Mouse (Mus musculus): ENCODE data around the gene Usp3. TPM values are rescaled to one million over a fixed set of nuclear protein-coding genes. Genes with fewer than 3 reads are reported as not detected.

The Usp3 gene
- 10 to 100 TPM; 31.2 to 38.7 TPM for total RNA-seq (2021)
- long read RNA-seq, experiment 1, full-length matches to known transcripts: 12 of 26 reads
- long read RNA-seq, experiment 1, partial matches to known transcripts: 1 of 26 reads
- long read RNA-seq, experiment 1, other reads (novel, unspliced or antisense): 13 of 26 reads
- long read RNA-seq, experiment 2, full-length matches to known transcripts: 4 of 6 reads
- long read RNA-seq, experiment 2, partial matches to known transcripts: 0 of 6 reads
- long read RNA-seq, experiment 2, other reads (novel, unspliced or antisense): 2 of 6 reads

- DNase-seq: peak; percentile 96 to 97
Measured at GRCm38 (mm10) chr9:66592708-66593612, at the start of gene Usp3. Gene Usp3 (minus strand): TSS chr9:66593142.

DNA sequence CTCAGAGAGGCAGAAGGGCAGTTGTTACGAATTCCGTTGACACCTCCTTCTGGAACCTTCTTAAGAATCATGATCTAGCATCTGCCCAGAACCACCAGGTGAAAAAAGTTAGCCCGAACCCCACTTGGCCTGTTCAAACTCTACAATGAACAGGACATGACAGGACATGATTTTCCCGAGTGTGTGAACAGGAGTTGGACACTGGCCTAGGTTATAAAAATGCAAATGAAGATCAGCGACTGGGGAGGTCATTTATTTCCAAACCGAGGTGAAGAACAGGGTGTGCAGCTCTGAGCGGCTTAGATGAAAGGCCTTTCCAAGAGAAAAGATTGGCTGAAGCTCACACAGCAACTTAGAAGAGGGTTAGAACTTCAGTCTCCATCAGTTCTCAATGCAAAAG is 47.5 kb upstream of the Usp3 start:
- no peak for DNase-seq

- no peak for DNase-seq
Measured at GRCm38 (mm10) chr9:66639626-66640025, 46.7 kb upstream of the Usp3 start.

GRCm38 (mm10) chr9:66632441-66632840 is 39.5 kb upstream of the Usp3 start:
- DNase-seq: no peak

GRCm38 (mm10) chr9:66630931-66631330 is 38.0 kb upstream of the Usp3 start:
- DNase-seq: no peak

DNA sequence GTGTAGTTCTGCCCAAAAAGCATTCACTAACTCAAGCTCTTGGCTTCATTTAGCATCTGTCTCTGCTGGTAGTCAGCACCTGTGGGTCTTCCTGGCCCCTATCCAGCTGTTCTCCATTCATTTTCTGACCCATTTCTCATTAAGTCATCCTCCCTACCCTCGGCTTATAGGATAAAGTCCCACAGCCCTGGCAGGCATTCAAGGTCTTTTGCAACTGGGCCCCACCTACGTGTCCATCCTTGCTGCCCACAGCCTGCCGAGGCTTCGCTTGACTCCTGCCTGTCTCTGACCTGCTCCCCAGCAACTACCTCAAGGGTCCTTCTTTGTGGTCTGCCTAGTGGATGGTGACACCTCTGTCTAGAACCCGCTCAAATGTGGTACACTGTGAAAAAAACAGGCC is 33.7 kb upstream of the Usp3 start:
- peak; percentile 81 for DNase-seq

- DNase-seq: no peak
Measured at GRCm38 (mm10) chr9:66625974-66626530, 33.1 kb upstream of the Usp3 start.

DNA sequence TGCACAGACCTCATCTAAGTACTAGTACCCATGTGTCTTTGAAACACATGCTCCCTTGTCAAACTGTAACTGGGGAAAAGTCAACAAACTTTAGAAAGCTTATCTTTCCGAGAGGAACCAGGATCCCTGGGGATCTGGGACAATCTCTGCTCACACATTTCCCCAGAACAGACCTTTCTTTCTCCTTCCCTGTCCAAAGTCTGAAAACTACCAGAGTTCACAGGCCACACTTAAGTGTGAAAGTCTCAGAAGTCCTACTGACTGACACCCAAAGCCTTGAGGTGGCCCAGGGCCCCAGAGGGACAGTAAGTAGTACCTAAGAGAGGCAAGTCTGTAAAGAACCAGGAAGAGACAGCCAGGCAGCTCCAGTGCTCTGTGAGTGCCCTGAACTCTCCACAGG is 31.9 kb upstream of the Usp3 start:
- DNase-seq: no peak

DNA sequence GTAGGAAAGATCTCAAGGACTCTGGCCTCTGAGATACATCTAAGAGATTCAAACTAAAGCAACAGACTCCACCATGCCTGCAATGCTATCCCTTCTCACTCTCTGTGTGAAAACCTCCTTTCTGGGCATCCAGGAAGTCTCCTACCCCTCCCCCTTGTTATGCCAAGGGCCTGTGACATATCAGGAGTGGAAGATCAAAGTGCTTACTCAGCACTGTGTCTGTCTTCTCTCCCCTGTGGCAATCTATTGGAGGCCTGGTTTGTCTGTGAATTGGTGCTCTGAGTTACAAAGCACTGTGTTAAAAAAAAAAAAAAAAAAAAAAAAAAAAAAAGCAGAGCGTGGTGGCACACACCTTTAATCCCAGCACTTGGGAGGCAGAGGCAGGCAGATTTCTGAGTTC is 30.7 kb upstream of the Usp3 start:
- DNase-seq: no peak

DNA sequence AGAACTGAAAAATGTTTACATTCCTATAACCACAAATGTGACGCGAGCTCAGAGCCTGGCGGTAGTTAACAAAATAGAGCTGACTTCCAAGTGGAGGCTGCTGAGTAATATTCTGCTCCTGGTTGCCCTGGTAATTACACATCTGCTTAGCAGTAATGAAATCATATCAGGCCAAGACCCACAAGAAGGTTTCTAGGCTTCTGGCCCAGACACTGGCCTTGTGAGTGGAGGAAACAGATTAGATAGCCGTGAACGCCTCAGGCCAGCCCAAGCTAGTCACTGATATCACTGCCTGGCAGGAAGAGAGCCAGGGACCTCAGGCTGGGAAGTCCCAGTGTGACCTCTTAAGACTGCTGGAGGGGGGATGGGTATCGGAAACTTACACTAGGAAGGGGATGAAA is 27.6 kb upstream of the Usp3 start:
- peak; percentile 80 to 85 for DNase-seq

DNA sequence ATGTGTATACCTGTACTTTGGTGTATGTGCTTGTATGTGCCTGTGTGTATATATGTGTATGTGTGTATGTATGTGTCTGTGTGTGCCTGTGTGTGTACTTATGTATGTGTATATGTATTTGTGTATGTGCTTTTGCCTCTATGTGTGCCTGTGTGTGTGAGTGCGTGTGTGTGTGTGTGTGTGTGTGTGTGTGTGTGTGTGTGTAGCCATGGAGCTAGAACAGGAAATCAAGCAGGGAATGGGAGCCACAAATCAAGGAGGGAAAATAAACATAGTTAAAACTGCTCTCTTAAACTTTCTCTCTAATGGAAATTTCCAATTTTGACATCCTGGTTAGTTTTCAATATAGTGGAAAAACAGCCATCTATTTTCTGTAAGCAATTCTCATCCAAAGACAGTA is 27.1 kb upstream of the Usp3 start:
- no peak for DNase-seq

DNA sequence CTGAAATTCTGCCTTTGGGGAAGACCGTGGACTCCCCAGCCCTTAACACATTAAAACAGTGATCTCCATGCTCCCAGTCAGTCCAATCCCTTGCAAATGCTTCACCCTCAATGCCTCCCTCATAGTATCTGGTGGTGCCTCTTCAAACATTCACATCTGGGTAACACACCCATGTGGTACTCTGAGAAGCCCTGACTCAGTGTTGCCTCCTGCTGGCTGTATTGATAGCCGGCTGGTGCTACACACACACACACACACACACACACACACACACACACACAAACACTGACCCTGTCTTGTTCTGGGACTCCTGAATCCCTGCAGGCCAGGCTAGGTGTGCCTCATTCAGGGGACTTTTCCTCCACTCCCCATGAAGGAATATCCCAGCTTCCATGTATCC is 24.9 kb upstream of the Usp3 start:
- no peak for DNase-seq

DNA sequence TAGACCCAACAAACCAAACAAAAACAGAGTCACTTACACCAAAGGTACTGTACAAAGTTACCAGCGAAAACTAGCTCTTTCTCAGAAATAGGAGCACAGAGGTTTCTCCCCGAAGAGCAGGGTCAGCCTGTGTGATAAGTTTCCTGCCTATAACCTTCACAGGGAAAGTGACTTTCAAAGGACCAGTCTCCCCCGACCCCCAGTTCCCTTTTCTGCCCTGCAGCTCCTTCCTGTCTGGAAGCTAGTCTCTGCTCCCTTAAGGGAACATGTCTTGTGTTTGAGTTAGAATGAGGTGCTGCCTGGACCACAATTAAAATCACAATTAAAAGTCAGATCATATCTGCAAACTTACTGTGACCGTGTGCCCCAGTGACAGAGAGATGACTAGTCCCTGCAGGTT is 23.9 kb upstream of the Usp3 start:
- no peak for DNase-seq

DNA sequence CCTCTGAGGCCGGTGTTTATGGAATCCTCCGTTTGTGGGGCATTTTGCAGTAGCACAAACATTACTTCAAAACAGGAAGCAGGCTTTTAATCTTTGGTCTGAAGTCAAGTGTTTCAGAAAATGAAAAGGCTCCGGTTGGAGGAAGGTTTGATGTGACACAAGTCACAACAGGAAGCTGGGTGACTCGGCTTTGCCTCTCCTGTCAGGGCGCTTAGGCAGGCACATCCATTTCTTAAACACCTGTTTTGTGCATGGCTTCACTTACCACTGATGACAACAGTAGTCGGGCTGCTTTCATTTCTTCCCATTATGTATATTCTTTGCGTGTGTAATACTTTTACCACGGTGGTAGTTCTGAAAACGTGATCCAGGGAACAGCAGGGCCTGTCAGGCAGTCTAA is 22.2 kb upstream of the Usp3 start:
- DNase-seq: no peak

DNA sequence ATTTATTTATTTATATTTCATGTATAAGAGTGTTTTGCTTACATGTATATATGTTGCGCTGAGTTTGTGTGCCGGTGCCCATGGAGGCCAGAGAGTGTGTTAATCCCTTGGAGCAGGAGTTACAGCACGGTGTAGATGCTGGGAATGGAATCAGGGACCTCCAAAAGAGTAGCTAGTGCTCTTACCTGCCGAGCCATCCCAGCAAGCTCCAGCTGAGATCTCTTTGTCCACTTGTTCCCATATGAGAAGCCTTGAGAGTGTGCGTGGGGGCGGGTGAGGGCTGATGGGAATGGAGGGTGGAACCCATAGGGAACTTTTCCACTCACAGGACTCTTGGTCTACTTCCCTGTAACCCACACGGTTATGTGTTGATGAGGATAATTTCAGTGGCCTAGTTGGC is 21.6 kb upstream of the Usp3 start:
- no peak for DNase-seq

GRCm38 (mm10) chr9:66613667-66614066 is 20.7 kb upstream of the Usp3 start:
- no peak for DNase-seq

DNA sequence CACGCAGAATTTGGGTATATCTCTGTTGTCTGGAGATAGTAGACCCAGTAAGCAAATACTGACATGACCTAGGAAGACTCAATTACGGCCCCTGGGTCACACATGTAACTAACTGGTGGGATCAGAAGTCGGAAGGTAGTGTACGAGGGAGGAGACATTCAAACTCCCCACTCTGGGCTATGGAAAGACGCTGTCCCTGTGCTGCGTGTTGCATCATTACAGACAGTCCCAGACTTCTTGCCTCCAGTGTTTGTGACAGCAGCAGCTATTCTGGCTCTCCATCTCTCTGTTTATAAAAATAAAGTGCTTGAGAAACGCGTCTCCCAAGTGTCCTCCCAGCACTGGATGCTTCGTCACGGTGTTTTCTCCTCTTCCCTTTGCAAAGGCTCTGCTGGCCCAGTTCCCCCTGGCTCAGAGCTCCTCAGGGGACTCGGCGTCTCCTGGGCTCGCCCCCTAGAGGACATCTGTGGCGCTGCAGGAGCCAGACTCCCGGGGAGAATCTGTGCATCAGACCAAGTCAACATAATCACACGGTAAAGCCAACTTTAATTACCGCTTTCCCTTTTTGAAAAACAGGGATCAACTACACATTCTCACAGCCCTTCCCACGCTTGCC is 18.6 kb upstream of the Usp3 start:
- DNase-seq: peak; percentile 89 to 94

- no peak for DNase-seq
Measured at GRCm38 (mm10) chr9:66608817-66609345, 15.9 kb upstream of the Usp3 start.

GRCm38 (mm10) chr9:66606851-66607250 is 13.9 kb upstream of the Usp3 start:
- no peak for DNase-seq

GRCm38 (mm10) chr9:66605876-66606750 is 13.2 kb upstream of the Usp3 start:
- peak in 1 of 2 experiments; percentile 36 for DNase-seq
